Mouse (Mus musculus): ENCODE measurements around the gene Nccrp1.

DNA sequence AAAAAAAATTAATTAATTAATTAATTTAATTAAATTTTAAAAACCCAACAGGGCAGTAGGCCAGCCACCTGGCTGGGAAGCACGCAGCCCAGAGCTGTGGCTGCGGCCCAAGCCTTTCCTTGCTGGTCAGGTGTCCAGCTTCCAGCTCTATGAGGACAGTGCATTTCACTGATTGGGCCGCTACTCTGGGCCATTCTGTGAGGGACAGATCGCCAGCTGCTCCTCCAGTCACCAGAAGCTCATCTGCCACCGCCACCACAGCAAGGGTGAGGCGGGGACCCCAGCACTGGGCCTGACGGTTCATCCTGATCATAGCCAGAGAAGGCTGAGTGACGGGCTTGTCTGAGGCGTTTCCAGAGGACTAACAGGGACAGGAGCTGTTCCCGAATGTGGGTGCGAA is 14.9 kb upstream of the Nccrp1 start:
- no peak for TF ChIP-seq CTCF (conservative IDR thresholded peaks at IDR 0.05; ENCODE audit: low read length)
- TF ChIP-seq NANOG (IDR thresholded peaks at IDR 0.05; ENCODE audit: borderline replicate concordance, low read length), result no peak
- TF ChIP-seq POU5F1 (IDR thresholded peaks at IDR 0.05; ENCODE audit: borderline replicate concordance, low read length), result no peak

Data from E14TG2a.4 (cell line).